Comparison of ENCODE assay signal across 17 mouse cellular contexts in the genomic region with DNA sequence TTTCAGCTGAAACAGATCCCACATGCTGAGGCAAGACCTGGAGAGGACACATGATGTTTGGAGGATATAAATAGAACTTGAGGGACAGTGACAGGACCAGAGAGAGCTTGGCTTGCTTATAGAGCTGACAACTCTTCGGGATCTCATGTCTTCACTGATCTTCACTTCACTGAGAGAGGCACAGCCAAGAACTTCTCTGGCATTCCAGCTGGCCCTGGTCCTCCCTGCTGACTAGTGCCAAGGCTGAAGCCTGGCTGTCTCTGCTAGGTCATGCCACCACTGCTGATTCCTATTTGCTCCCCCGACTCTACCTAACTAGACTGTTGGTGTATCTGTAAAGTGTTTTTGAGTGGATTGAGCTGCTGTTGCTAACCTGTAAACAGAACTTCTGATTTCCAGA.
"Had no signal": no experiment of that assay in that cellular context is flagged by ENCODE, and none has a peak within 500 bp of the region (broad histone marks: within the 10 kb centered on the region; RNA-seq: fewer than 3 reads in every experiment).

No protein-coding gene starts in this region.

- H3K9ac ChIP-seq: kidney, embryonic 15.5 days; liver, embryonic 13.5 days; liver, postnatal 0 days; lung, embryonic 15.5 days; midbrain, embryonic 15.5 days; neural tube, embryonic 12.5 days; stomach, embryonic 15.5 days had no signal

- H3K4me3 ChIP-seq: kidney, embryonic 15.5 days; limb, embryonic 10.5 days; liver, embryonic 13.5 days; lung, embryonic 15.5 days; megakaryocyte, embryonic 14.5 days; midbrain, embryonic 15.5 days; neural tube, embryonic 12.5 days; stomach, embryonic 15.5 days had no signal

- H3K9me3 ChIP-seq: kidney, embryonic 15.5 days; limb, embryonic 10.5 days; liver, embryonic 13.5 days; lung, embryonic 15.5 days; midbrain, embryonic 15.5 days; neural tube, embryonic 12.5 days; stomach, embryonic 15.5 days had no signal

- H3K4me1 ChIP-seq: kidney, embryonic 15.5 days; limb, embryonic 10.5 days; liver, embryonic 13.5 days; lung, embryonic 15.5 days; megakaryocyte, embryonic 14.5 days; midbrain, embryonic 15.5 days; neural tube, embryonic 12.5 days; stomach, embryonic 15.5 days had no signal

- H3K36me3 ChIP-seq: kidney, embryonic 15.5 days; limb, embryonic 10.5 days; liver, embryonic 13.5 days; lung, embryonic 15.5 days; midbrain, embryonic 15.5 days; neural tube, embryonic 12.5 days; stomach, embryonic 15.5 days had no signal

- ATAC-seq: liver, postnatal 0 days; midbrain, embryonic 15.5 days had no signal

- DNase-seq: kidney, postnatal 14 days; liver, embryonic 13.5 days; liver, postnatal 0 days; lung, postnatal 14 days; retina, postnatal 1 day; right cerebral cortex, postnatal 4 days; thymus, adult 2 months; thymus, postnatal 25 days had no signal

- H3K27ac ChIP-seq: kidney, embryonic 15.5 days; limb, embryonic 10.5 days; liver, embryonic 13.5 days; lung, embryonic 15.5 days; macrophage; midbrain, embryonic 15.5 days; neural tube, embryonic 12.5 days; stomach, embryonic 15.5 days had no signal

- H3K27me3 ChIP-seq: kidney, embryonic 15.5 days; liver, embryonic 13.5 days; lung, embryonic 15.5 days; megakaryocyte, embryonic 14.5 days; midbrain, embryonic 15.5 days; neural tube, embryonic 12.5 days; stomach, embryonic 15.5 days had no signal

- H3K4me2 ChIP-seq: kidney, embryonic 15.5 days; liver, embryonic 13.5 days; lung, embryonic 15.5 days; midbrain, embryonic 11.5 days; midbrain, embryonic 15.5 days; neural tube, embryonic 12.5 days; stomach, embryonic 15.5 days had no signal
